Mouse (Mus musculus) kidney, embryonic 15.5 days (tissue): ENCODE results near the gene Kcns1. TPM values are rescaled to one million over a fixed set of nuclear protein-coding genes. Genes with fewer than 3 reads are reported as not detected.
"Not testable (repeated sequence)": the region's sequence is repeated elsewhere in the genome, so short reads cannot be mapped to it uniquely, and the experiment has no call there.

ENCODE experiments used
- ATAC-seq: fragments of 200-750 bp; cut with Nextera tagmentation; replicated peaks from 2 replicates; pipeline ENCODE4 v1.8.0; 2017; ENCODE audit warnings: moderate TSS enrichment; ENCODE audit not compliant: low FRiP score
- H3K27ac ChIP-seq: fragments of 300-500 bp; sonication (generic); 2 replicates; pipeline ENCODE4 v1.5.1; 2015; ENCODE audit warnings: mild to moderate bottlenecking, inconsistent platforms
- H3K27me3 ChIP-seq: fragments of 300-500 bp; sonication (generic); 2 replicates; pipeline ENCODE4 v1.6.1; 2015; ENCODE audit warnings: inconsistent platforms
- H3K36me3 ChIP-seq: fragments of 300-500 bp; sonication (generic); 2 replicates; pipeline ENCODE4 v1.6.1; 2015; ENCODE audit warnings: inconsistent platforms
- H3K4me1 ChIP-seq: fragments of 300-500 bp; sonication (generic); 2 replicates; pipeline ENCODE4 v1.6.1; 2015; ENCODE audit warnings: inconsistent platforms
- H3K4me2 ChIP-seq: fragments of 300-500 bp; sonication (generic); 2 replicates; pipeline ENCODE4 v1.6.1; 2015; ENCODE audit warnings: moderate library complexity, mild to moderate bottlenecking, inconsistent platforms
- H3K4me3 ChIP-seq: fragments of 300-500 bp; sonication (generic); replicated peaks from 2 replicates; pipeline ENCODE4 v1.5.1; 2015; ENCODE audit warnings: mild to moderate bottlenecking, inconsistent platforms
- H3K9ac ChIP-seq: fragments of 300-500 bp; sonication (generic); 2 replicates; pipeline ENCODE4 v1.6.1; 2015; ENCODE audit warnings: mild to moderate bottlenecking, inconsistent platforms
- H3K9me3 ChIP-seq: fragments of 300-500 bp; sonication (generic); replicated peaks from 2 replicates; pipeline ENCODE4 v1.6.1; 2016; ENCODE audit warnings: inconsistent platforms
- WGBS: fragments of 180-500 bp; shearing (Covaris S2); methylation state at CpG from one replicate; pipeline ENCODE4 v1.1.7; 2015; ENCODE audit warnings: mixed read lengths; 5-methylcytosine and 5-hydroxymethylcytosine counted together
- polyA plus RNA-seq: library from polyadenylated mRNA; unstranded; fragments of >200 nt; fragmentation: Nextera tagmentation; extraction: Ambion mirVana; gene quantifications from 2 replicates; pipeline ENCODE4 v1.2.1, GENCODE M21; 2015

The Kcns1 gene
- 0.23 and 0.28 TPM in 2 replicates for polyA plus RNA-seq

DNA sequence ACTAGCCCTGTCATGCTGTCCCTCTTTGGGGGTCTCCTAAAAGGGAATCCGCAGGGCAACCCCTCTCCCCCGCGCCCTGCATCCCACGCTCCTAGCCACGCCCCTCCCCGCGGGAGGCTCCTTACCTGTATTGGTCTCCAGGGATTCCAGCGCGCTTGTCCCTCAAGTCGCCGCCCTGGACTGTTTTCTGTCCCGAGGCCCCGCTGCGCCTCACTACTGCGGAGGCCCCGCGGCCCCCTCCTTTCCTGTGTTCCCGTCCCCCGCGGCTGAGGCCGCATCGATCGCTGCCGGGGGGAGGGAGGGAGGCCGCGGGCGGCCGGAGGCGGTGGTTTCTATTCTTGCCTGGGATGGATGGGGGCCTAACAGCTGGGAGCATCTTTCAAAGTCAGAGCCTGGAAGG, at the start of gene Kcns1:
Kcns1 (minus strand) TSS at position 212 of the 400 bp plus-strand sequence.
- Histone ChIP-seq H3K4me1 (peaks cover 30% of the 10 kb centered on the region), H3K9ac (no peak within 1 kb of the TSS), H3K4me3 (peak within 1 kb of the TSS; percentile 37), H3K9me3 (no peaks in the 10 kb centered on the region), H3K4me2 (peak within 1 kb of the TSS; percentile 67), H3K27me3 (peaks cover 82% of the 10 kb centered on the region), H3K36me3 (no peaks in the 10 kb centered on the region), H3K27ac (no peak within 1 kb of the TSS)
- ATAC-seq, result 0 out of 2 replicates have a peak, but pooled peaks have one; percentile 23
- WGBS, result under 1% methylated on average over 25 of the region's 29 CpGs

DNA sequence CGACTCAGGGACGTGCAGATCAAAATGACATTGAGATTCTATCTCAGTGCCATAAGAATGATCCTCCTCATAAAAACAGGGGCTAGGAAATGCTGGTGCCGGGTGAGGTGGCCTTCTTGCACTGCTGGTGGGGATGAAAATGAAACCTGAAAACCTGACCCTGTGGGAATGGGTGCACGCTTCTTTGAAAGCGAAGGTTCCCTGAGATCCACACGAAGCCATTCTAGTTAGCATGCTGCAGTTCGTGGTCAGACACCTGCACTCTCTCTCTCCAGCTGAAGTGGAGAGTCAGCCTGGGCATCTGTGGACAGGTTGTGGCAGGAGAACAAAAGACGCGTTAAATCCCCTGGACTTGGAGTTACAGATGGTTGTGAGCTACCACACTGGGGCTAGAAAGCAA, 48.4 kb upstream of the Kcns1 start:
- Histone ChIP-seq H3K27ac (no peak overlapping the region), H3K4me3 (no peak overlapping the region), H3K4me2 (no peak overlapping the region), H3K9ac (no peak overlapping the region), H3K27me3 (no peaks in the 10 kb centered on the region), H3K36me3 (no peaks in the 10 kb centered on the region), H3K4me1 (0 out of 2 replicates have a peak, but pooled peaks cover 10% of the 10 kb centered on the region), H3K9me3 (no peaks in the 10 kb centered on the region)
- WGBS, result 77% methylated on average over 9 of the region's 9 CpGs
- no peak for ATAC-seq

DNA sequence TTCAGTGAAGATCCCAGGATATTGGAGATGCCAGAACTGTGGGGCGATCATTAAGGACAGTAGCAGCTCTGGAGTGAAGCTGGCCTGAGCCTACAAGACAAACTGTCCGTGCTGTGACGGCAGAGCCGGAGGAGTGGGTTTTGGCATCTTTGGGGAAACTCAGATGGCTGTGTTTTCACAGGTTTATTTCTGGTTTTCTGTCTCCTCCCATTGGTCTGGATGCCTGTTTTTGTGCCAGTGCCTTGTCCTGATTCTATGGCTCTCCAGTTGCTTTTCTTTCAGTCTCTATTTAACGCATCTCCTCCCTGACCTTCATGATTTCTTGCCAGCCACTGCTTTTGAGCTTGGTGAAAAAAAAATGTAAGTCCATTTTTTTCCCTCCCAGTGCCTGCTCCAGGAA, 41.8 kb upstream of the Kcns1 start:
- no peak for ATAC-seq
- H3K4me3 ChIP-seq, result no peak overlapping the region
- no peak overlapping the region for H3K4me2 ChIP-seq
- no peak overlapping the region for H3K9ac ChIP-seq
- H3K27me3 ChIP-seq, result no peaks in the 10 kb centered on the region
- H3K27ac ChIP-seq, result no peak overlapping the region
- H3K36me3 ChIP-seq, result no peaks in the 10 kb centered on the region
- no peaks in the 10 kb centered on the region for H3K4me1 ChIP-seq
- no peaks in the 10 kb centered on the region for H3K9me3 ChIP-seq
- 80% methylated on average over 5 of the region's 5 CpGs for WGBS

- Histone ChIP-seq H3K4me1 (no peaks in the 10 kb centered on the region), H3K4me2 (no peak overlapping the region), H3K9ac (no peak overlapping the region), H3K4me3 (no peak overlapping the region), H3K36me3 (no peaks in the 10 kb centered on the region), H3K27me3 (no peaks in the 10 kb centered on the region), H3K9me3 (no peaks in the 10 kb centered on the region), H3K27ac (no peak overlapping the region)
- 92% methylated on average over 4 of the region's 4 CpGs for WGBS
- no peak for ATAC-seq
Observed at GRCm38 (mm10) chr2:164210892-164211291, 40.0 kb upstream of the Kcns1 start.

- Histone ChIP-seq H3K9ac (no peak overlapping the region), H3K27ac (no peak overlapping the region), H3K4me1 (no peaks in the 10 kb centered on the region), H3K9me3 (no peaks in the 10 kb centered on the region), H3K4me3 (no peak overlapping the region), H3K36me3 (no peaks in the 10 kb centered on the region), H3K27me3 (no peaks in the 10 kb centered on the region), H3K4me2 (no peak overlapping the region)
- 75% methylated on average over 4 of the region's 4 CpGs for WGBS
- ATAC-seq, result no peak
Observed at GRCm38 (mm10) chr2:164206676-164207075, 35.8 kb upstream of the Kcns1 start.

- ATAC-seq, H3K9me3 ChIP-seq, H3K4me3 ChIP-seq, H3K4me2 ChIP-seq, H3K27ac ChIP-seq, H3K27me3 ChIP-seq, H3K4me1 ChIP-seq, H3K36me3 ChIP-seq, H3K9ac ChIP-seq: not testable (repeated sequence)
- WGBS, result 91% methylated on average over 10 of the region's 10 CpGs
Observed at GRCm38 (mm10) chr2:164206011-164206410, 35.1 kb upstream of the Kcns1 start.

DNA sequence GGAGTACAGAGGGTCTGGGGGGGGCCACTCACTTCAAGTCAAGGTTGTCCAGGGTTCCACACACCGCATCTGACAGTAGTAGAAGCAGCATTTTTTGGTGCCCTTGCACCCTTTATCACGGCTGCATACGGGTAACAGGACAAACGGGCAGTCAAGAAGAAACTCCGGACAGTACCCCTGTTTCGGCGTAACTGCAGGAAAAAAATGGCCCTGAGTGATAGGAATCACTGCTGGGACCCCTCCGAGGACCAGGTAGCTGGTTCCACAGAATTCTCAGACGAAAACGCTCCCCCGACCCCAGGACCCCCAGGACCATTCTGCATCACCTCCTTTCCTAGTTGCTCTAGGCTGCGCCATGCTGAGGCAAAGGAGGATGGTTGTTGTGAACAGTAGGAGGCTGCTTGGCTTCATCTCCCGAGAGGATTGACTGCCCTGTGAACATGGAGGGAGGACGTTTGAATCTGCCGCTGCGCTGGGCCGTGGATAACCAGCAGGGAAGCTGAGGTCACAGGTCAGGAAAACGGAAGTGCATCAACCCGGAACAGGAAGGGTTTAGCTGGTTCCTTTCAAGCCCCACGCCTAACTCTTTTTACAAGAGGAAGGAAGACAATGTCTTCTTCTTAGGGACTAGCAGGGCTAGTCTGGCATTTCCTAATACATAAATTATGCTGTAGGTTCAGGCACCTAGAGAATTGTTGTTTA, 28.9 kb upstream of the Kcns1 start, which contains the start of gene Wfdc15a:
Wfdc15a (minus strand) TSS at position 505 of the 702 bp plus-strand sequence.
- Histone ChIP-seq H3K27me3 (no peaks in the 10 kb centered on the region), H3K9ac (no peak within 1 kb of the TSS), H3K9me3 (no peaks in the 10 kb centered on the region), H3K36me3 (no peaks in the 10 kb centered on the region), H3K4me1 (no peaks in the 10 kb centered on the region; the same call in 1 of the 2 replicates), H3K27ac (no peak within 1 kb of the TSS), H3K4me3 (no peak within 1 kb of the TSS), H3K4me2 (no peak within 1 kb of the TSS)
- no peak for ATAC-seq
- 72% methylated on average over 20 of the region's 20 CpGs for WGBS

DNA sequence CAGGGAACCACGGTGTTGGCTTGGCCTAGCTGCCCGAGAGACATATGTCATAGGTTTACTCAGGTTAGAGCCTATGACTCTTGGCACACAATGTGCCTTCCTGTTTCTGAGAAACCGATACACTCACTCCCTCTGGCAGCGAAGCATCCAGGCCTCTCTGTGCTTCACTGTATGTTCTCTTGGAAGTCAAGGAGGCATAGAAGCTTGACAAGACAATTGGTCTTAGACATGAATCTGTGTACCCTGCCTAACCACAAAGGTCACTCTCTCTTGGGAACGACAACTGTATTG, 25.7 kb upstream of the Kcns1 start:
- whole genome bisulfite sequencing, result 71% methylated on average over 5 of the region's 5 CpGs
- ATAC-seq, result no peak
- Histone ChIP-seq H3K9me3 (no peaks in the 10 kb centered on the region), H3K27me3 (no peaks in the 10 kb centered on the region), H3K4me3 (no peak overlapping the region), H3K4me1 (no peaks in the 10 kb centered on the region; the same call in 1 of the 2 replicates), H3K27ac (no peak overlapping the region), H3K36me3 (no peaks in the 10 kb centered on the region), H3K4me2 (no peak overlapping the region), H3K9ac (no peak overlapping the region)

DNA sequence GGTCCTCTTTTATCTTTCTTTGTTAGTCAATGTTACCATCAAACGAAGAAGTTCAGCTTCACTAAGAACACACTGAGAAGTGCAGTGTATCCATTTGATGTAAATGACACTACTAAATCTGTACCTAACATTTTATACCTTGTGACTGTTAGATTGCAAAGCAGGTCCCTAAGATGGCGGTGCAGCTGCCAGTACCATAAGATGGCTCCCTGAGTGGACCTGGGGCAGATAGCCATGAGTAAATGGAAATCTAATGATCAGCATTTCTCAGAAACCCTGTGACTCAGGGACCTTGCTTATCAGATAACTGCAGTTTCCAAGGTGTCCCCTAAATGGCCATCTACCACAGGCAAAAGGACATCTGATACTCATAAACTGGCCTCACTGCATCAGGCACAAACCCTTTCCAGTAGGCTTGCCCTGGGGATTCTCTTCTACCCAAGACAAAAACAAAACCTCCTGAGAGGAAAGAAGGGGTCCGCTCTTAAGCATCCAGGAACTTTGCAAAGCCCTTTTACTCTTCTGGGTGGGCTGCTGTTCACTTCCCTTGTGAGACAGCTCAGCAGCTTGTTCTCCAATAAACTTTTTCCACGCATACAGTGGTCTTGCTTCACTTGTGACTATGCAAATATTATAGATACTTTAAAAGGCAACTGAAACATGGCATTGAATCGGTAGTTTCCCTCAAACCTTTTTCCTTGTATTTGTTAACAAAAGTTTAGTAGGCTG, 25.2 kb upstream of the Kcns1 start:
- Histone ChIP-seq H3K36me3 (no peaks in the 10 kb centered on the region), H3K4me2 (no peak overlapping the region), H3K27me3 (no peaks in the 10 kb centered on the region), H3K27ac (no peak overlapping the region), H3K4me3 (no peak overlapping the region), H3K9me3 (no peaks in the 10 kb centered on the region), H3K9ac (no peak overlapping the region), H3K4me1 (no peaks in the 10 kb centered on the region; the same call in 1 of the 2 replicates)
- WGBS, result 87% methylated on average over 5 of the region's 5 CpGs
- no peak for ATAC-seq

DNA sequence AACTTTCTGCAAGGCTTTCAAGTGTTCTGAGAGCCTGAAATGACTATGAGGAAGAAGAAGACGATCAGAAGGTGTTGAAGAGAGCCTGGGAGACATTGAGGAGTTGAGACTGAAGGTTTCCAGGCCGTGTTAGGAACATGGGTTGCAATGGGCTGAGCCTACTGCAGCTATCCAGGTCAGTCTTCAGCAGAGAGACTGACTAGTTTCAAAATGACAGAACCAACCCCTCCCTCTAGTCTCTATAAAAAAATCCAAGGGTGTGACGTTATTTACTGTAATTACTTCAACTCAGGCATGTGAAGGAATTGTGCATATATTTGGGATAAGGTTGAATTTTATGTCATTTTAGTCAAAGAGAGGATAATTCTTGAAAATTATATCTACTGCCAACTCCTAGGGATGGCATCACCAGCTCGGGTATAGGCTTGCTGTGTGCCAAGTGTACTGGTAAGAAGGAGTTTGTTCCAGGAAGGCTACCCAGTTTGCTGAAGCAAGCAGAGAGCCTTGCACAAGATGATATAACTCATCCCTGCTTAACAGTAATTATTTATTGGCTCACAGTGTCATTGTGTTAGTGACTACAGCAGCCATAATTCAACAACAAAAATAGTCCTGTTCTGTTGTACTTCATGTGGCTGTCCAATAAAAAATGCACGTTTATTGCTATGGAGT, 24.2 kb upstream of the Kcns1 start:
- Histone ChIP-seq H3K27me3 (no peaks in the 10 kb centered on the region), H3K9me3 (no peaks in the 10 kb centered on the region), H3K4me2 (no peak overlapping the region), H3K4me3 (no peak overlapping the region), H3K36me3 (no peaks in the 10 kb centered on the region), H3K4me1 (no peaks in the 10 kb centered on the region; the same call in 1 of the 2 replicates), H3K27ac (no peak overlapping the region), H3K9ac (no peak overlapping the region)
- ATAC-seq, result no peak
- 72% methylated on average over 5 of the region's 5 CpGs for WGBS

GRCm38 (mm10) chr2:164192279-164192678, 21.4 kb upstream of the Kcns1 start:
- H3K27me3 ChIP-seq, result no peaks in the 10 kb centered on the region
- no peaks in the 10 kb centered on the region for H3K9me3 ChIP-seq
- H3K36me3 ChIP-seq, result no peaks in the 10 kb centered on the region
- no peak overlapping the region for H3K27ac ChIP-seq
- no peaks in the 10 kb centered on the region for H3K4me1 ChIP-seq
- H3K9ac ChIP-seq, result no peak overlapping the region
- ATAC-seq, result no peak
- no peak overlapping the region for H3K4me2 ChIP-seq
- H3K4me3 ChIP-seq, result no peak overlapping the region

DNA sequence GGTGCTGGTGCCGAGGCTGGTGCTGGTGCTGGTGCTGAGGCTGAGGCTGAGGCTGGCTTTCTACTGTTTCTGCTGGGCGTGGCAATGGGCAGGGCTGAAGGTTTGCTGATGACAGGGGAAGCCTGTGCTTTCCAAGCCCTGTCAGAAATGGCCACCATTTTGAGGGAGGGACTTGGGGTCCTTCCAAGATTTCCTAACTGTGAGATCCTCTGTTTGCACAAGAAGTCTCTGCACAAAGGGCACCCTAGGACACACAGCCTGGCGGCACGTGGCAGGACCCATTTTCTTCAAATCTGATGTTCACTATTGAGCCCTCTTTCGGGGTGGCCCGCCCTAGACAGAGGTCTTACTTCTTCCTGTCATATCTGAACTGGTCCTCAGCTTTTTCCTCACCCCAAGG, 19.7 kb upstream of the Kcns1 start, which contains the start of gene Wfdc12:
Wfdc12 (minus strand) TSS at position 33 of the 400 bp plus-strand sequence.
- Histone ChIP-seq H3K27ac (no peak within 1 kb of the TSS), H3K4me3 (no peak within 1 kb of the TSS), H3K9ac (no peak within 1 kb of the TSS), H3K4me1 (no peaks in the 10 kb centered on the region), H3K4me2 (no peak within 1 kb of the TSS), H3K36me3 (no peaks in the 10 kb centered on the region), H3K9me3 (no peaks in the 10 kb centered on the region), H3K27me3 (no peaks in the 10 kb centered on the region)
- 84% methylated on average over 6 of the region's 6 CpGs for WGBS
- no peak for ATAC-seq
